Mouse (Mus musculus) gastrocnemius, adult 2 months (tissue): Measurements from ENCODE around the gene Syna. TPM values are rescaled to one million over a fixed set of nuclear protein-coding genes. Genes with fewer than 3 reads are reported as not detected.

Source experiments
- DNase-seq: peaks from one replicate; pipeline ENCODE4 v3.0.0; 2022
- H3K27ac ChIP-seq: fragments of 200-600 bp; 2 replicates; pipeline ENCODE4 v1.8.1; 2022; ENCODE audit warnings: mild to moderate bottlenecking
- H3K4me3 ChIP-seq: fragments of 200-600 bp; 2 replicates; pipeline ENCODE4 v1.8.1; 2022; ENCODE audit warnings: mild to moderate bottlenecking, moderate library complexity
- CTCF ChIP-seq: fragments of 200-600 bp; IDR thresholded peaks from 2 replicates; pipeline ENCODE4 v1.8.1; 2022; ENCODE audit warnings: antibody characterized with exemption, mild to moderate bottlenecking, moderate library complexity
- intact Hi-C: fragments of 180-260 bp; cut with DNase I; formaldehyde crosslinking; loops from one replicate; pipeline ENCODE4 v1.15.1; 2025
- total RNA-seq, 2 experiments: library from RNA; stranded (reverse); gene quantifications; 2 replicates each; pipeline ENCODE4 v1.2.3; 2021

Syna gene
- total RNA-seq, 2 experiments from 2014 or later, result not detected

GRCm38 (mm10) chr5:134540881-134541280 lies 19.1 kb downstream of the Syna start:
- Histone ChIP-seq H3K4me3 (no peak overlapping the region), H3K27ac (peak overlapping the region; percentile 79)
- TF ChIP-seq CTCF, result no peak
- intact Hi-C loops, result loop anchor here (5.0 kb wide), 1 partner anchor 41 kb away; the partner anchor contains the start of gene Rfc2
- DNase-seq, result peak; percentile 64

- H3K4me3 ChIP-seq, result no peak overlapping the region
- TF ChIP-seq CTCF, result no peak
- DNase-seq, result peak; percentile 77
- intact Hi-C loops, result loop anchor here (5.0 kb wide), 1 partner anchor 42 kb away; the partner anchor contains the start of gene Rfc2
- H3K27ac ChIP-seq, result peak overlapping the region; percentile 79
Measured at GRCm38 (mm10) chr5:134539891-134540290, 20.1 kb downstream of the Syna start.

DNA sequence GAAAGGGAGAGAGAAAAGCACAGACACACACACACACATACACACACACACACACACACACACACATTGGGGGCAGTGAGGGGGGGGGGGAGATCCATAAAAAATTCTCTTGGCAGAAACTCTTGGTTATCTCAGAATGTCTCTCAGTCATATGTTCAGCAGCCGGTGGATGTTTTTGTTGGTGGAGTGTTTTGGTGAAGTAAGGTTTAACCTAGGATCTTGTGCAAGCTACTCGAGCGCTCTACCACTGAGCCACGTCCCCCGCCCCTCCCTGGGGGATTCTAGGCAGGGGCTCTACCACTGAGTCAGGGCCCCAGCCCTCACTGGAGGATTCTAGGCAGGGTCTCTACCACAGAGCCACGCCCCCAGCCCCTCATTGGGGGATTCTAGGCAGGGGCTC lies 23.9 kb downstream of the Syna start:
- no peak overlapping the region for H3K4me3 ChIP-seq
- no peak for DNase-seq
- H3K27ac ChIP-seq, result no peak overlapping the region
- intact Hi-C loops, result no loop called here
- no peak for TF ChIP-seq CTCF

DNA sequence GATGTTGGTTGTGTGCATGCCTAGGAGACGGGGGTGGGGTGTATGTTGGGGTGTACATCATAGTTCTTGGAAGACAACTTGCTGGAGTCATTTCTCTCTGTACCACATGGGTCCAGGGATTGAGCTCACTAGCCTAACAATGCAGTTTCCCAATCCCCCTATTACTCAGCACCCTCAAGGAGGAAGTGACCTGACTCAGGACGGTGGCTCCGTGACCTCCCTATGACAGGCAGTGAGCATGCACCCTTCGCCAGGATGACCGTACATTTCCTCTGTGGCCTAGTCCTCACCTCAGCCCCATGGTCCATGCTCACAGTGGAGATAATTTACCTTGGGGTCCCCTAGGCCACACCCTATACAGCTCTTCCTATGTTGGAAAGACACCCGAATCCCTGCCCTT lies 27.6 kb downstream of the Syna start:
- TF ChIP-seq CTCF, result no peak
- no peak overlapping the region for H3K4me3 ChIP-seq
- intact Hi-C loops, result no loop called here
- H3K27ac ChIP-seq, result no peak overlapping the region
- no peak for DNase-seq

- Histone ChIP-seq H3K4me3 (no peak overlapping the region), H3K27ac (no peak overlapping the region)
- intact Hi-C loops, result no loop called here
- TF ChIP-seq CTCF, result no peak
- no peak for DNase-seq
Measured at GRCm38 (mm10) chr5:134531585-134531984, 28.4 kb downstream of the Syna start.

DNA sequence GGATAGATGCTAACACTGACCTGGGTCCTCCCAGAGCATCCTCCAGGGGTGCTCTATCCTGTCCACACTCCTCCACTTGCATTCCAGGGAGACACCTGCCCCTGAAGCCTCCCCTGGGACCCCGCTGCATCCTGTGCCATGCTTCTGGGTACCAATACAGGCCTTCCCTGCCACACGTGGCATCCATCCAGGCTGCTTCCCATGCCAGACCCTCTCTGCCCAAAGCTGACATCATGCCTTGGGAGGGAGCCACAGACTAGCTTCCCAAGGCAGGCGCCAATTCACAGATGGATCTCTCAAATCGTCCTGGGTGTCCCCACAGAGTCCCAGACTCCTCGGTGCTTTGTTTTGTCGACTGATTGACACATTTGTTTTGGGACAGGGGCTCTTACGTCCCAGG lies 29.1 kb downstream of the Syna start:
- intact Hi-C loops, result no loop called here
- Histone ChIP-seq H3K4me3 (no peak overlapping the region), H3K27ac (peak overlapping the region; percentile 28; the same call in 1 of the 2 replicates)
- no peak for TF ChIP-seq CTCF
- DNase-seq, result peak; percentile 79

- intact Hi-C loops, result no loop called here
- Histone ChIP-seq H3K4me3 (no peak overlapping the region), H3K27ac (no peak overlapping the region)
- no peak for DNase-seq
- no peak for TF ChIP-seq CTCF
Measured at GRCm38 (mm10) chr5:134528488-134528887, 31.5 kb downstream of the Syna start.

DNA sequence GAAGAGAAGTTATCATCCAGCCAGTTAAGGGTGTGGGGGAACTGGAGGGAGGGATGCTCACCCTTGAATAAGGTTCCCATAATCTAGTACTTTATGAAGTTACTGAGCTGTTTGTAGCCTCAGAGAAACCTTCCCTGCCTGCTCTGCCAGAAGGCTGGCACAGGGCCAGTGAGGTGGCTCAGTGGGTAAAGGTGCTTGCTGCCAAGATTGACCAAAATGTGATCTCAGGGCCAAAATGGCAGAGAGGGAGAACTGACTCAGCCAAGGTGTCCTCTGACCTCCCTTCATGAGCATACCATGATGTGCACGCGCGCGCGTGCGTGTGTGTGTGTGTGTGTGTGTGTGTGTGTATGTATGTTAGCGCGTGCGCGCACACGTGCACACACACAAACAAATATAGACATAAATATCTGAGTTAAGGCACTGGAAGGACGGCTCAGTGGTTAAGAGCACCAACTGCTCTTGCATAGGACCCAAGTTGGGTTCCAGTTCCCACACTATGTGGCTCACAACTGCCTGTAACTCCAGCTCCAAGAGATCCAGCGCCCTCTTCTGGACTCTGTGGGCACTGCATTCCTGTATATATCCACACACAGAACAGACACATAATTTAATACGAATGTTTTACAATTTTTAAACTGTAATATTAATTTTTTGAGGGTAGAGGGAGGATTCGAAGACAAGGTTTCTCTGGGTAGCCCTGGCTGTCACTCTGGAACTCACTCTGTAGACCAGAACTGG lies 33.8 kb downstream of the Syna start:
- peak; percentile 27; the same call in 1 of the 2 replicates for TF ChIP-seq CTCF
- intact Hi-C loops, result no loop called here
- H3K27ac ChIP-seq, result no peak overlapping the region
- DNase-seq, result no peak
- H3K4me3 ChIP-seq, result no peak overlapping the region

DNA sequence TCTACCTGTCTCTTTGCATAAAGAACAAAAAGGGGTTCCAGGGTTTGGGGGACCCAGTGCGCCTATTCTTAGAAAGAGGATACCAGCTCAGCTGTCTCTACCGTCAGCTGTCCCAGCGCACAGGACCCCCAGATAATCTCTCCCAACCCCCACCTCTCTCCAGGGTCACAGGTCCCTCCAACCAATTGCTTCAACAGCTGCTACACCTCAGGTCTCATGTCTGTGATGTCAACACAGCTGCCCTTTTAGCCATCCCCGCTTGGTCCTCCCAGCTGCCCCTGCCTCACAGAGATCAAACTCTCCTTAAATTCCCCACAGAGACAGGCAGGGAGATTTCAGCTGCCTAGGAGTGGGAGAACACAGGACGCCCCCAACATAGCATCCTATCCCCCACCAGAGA lies 36.2 kb downstream of the Syna start:
- DNase-seq, result no peak
- no peak overlapping the region for H3K27ac ChIP-seq
- H3K4me3 ChIP-seq, result no peak overlapping the region
- intact Hi-C loops, result no loop called here
- no peak for TF ChIP-seq CTCF

GRCm38 (mm10) chr5:134522524-134522923 lies 37.4 kb downstream of the Syna start:
- H3K4me3 ChIP-seq, result no peak overlapping the region
- intact Hi-C loops, result no loop called here
- DNase-seq, result no peak
- no peak for TF ChIP-seq CTCF
- no peak overlapping the region for H3K27ac ChIP-seq

DNA sequence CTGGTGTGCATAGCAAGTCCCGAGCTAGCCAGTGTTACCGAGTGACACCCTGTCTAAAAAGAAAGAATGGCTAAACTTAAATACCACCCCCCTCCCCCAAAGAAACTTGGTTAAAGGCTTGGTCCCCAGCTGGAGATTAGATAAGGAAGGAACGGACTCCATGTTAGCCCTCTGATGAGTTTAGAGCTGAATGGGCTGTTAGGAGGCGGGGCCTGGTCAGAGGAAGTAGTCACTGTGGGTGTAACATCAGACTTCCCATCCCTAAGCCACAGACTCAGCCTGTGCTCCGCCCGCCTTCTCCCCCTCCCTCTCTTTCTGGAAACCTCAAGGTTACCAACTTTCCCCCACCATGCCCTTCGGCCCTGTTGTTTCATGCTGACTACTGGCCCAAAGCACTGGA lies 38.2 kb downstream of the Syna start:
- intact Hi-C loops, result no loop called here
- no peak overlapping the region for H3K27ac ChIP-seq
- H3K4me3 ChIP-seq, result no peak overlapping the region
- no peak for DNase-seq
- TF ChIP-seq CTCF, result no peak

DNA sequence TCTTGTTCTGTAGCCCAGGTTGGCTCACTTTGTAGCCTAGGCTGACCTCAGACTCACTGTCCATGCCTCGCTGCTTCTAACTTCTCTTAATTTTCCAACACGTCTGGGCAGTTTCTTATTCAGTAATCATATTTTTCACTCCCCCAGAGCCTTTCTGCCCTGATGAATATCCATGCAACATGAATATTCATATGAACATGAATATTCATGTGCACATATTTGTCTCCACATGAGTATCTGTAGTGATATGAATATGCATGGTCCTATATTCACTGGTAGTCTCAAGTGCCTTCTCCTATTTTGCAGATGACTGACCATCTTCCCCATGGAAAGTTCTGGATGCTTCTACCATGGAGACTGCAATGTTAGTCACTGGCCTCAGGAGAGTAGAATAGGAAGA lies 38.8 kb downstream of the Syna start:
- Histone ChIP-seq H3K4me3 (no peak overlapping the region), H3K27ac (no peak overlapping the region)
- no peak for DNase-seq
- intact Hi-C loops, result no loop called here
- no peak for TF ChIP-seq CTCF

GRCm38 (mm10) chr5:134520120-134520519 lies 39.9 kb downstream of the Syna start:
- intact Hi-C loops, result no loop called here
- TF ChIP-seq CTCF, result no peak
- H3K27ac ChIP-seq, result no peak overlapping the region
- no peak for DNase-seq
- no peak overlapping the region for H3K4me3 ChIP-seq

DNA sequence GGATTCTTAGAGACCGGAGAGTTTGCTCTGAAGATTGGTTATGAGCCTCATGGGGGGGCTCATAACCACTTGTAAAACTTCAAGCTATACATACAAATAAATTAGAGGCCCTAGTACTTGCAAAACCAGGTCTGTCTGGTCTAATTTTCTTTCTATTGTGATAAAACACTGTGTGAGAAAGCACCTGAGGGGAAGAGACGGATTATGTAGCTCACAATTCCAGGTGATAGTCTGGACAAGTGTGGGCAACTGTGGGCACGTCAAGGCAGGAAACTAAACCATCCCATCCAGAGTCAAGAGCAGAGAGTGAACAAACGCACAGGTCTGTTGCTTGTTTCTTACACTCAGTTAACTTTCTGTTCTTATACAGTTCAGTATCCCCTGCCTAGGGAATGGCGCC lies 40.5 kb downstream of the Syna start:
- Histone ChIP-seq H3K27ac (no peak overlapping the region), H3K4me3 (no peak overlapping the region)
- no peak for TF ChIP-seq CTCF
- intact Hi-C loops, result no loop called here
- no peak for DNase-seq
